Mouse (Mus musculus): ENCODE measurements at regions not wholly inside any gene's neighbourhood (a gene's known extent, or its start where the extent isn't known, plus 50 kb on each side); places are given as distances from the start of the nearest gene placed in this dataset.

GRCm38 (mm10) chr10:111736026-111736425 is 229.9 kb downstream of the Phlda1 start (continued):
- no peak for TF ChIP-seq E2F4 (IDR thresholded peaks at IDR 0.05; ENCODE audit: insufficient replicate concordance, low read depth, low read length)

- no peak for TF ChIP-seq SMC3 (IDR thresholded peaks at IDR 0.05; ENCODE audit: low read depth, low read length)
- no peak for TF ChIP-seq MAZ (IDR thresholded peaks at IDR 0.05; ENCODE audit: low read depth, low read length)
- TF ChIP-seq MEF2A (IDR thresholded peaks at IDR 0.05; ENCODE audit: borderline replicate concordance, low read depth, low read length): no peak
- no peak for TF ChIP-seq NRF1 (IDR thresholded peaks at IDR 0.05; ENCODE audit: low read depth, low read length)
- no peak for TF ChIP-seq POLR2A (IDR thresholded peaks at IDR 0.05; ENCODE audit: low read depth, low read length)
- no peak for TF ChIP-seq TCF12 (IDR thresholded peaks at IDR 0.05; ENCODE audit: low read depth, low read length)
- no peak for TF ChIP-seq NELFE (IDR thresholded peaks at IDR 0.05; ENCODE audit: low read depth, low read length)
- TF ChIP-seq E2F4 (IDR thresholded peaks at IDR 0.05; ENCODE audit: insufficient replicate concordance, low read depth, low read length): no peak
- TF ChIP-seq GABPA (IDR thresholded peaks at IDR 0.05; ENCODE audit: insufficient replicate concordance, low read depth, low read length): no peak
- TF ChIP-seq POLR2AphosphoS2 (IDR thresholded peaks at IDR 0.05; ENCODE audit: low read depth, low read length): no peak
- TF ChIP-seq MXI1 (IDR thresholded peaks at IDR 0.05; ENCODE audit: low read depth, low read length): no peak
- no peak for TF ChIP-seq RAD21 (IDR thresholded peaks at IDR 0.05; ENCODE audit: low read depth, low read length)
- TF ChIP-seq UBTF (IDR thresholded peaks at IDR 0.05; ENCODE audit: low read depth, low read length): no peak
- no peak for TF ChIP-seq SIN3A (IDR thresholded peaks at IDR 0.05; ENCODE audit: low read length)
- no peak for TF ChIP-seq BHLHE40 (IDR thresholded peaks at IDR 0.05; ENCODE audit: low read depth, low read length)
- TF ChIP-seq TBP (conservative IDR thresholded peaks at IDR 0.05; ENCODE audit: low read depth, low read length): no peak
- no peak for TF ChIP-seq ZKSCAN1 (IDR thresholded peaks at IDR 0.05; ENCODE audit: borderline replicate concordance, low read depth, low read length)
- no peak for TF ChIP-seq ZC3H11A (IDR thresholded peaks at IDR 0.05; ENCODE audit: low read depth, low read length)
- DNase-seq (ENCODE audit: extremely low read depth): no peak
- Histone ChIP-seq H3K36me3 (replicated peaks in 1 of 2; ENCODE audit: control insufficient read depth in 1 of 2, insufficient read depth in 1 of 2, low read length in 1 of 2) (no peaks in the 10 kb centered on the region), H3K9ac (ENCODE audit: insufficient read depth, low read depth) (no peak overlapping the region), H3K4me2 (ENCODE audit: insufficient read depth, low read depth, poor library complexity, severe bottlenecking) (no peak overlapping the region), H3K79me2 (replicated peaks; ENCODE audit: control insufficient read depth, extremely low read depth, insufficient read depth, poor library complexity, severe bottlenecking) (no peaks in the 10 kb centered on the region), H3K9me3 (replicated peaks; ENCODE audit: low read length) (no peaks in the 10 kb centered on the region), H3K4me1 (ENCODE audit: control insufficient read depth in 1 of 2, insufficient read depth in 2 of 2) (no peaks in the 10 kb centered on the region), H3K27ac (ENCODE audit: insufficient read depth, low read depth) (no peak overlapping the region), H3K27me3 (replicated peaks) (no peaks in the 10 kb centered on the region), H3K4me3 (replicated peaks in 1 of 3; ENCODE audit: low read depth in 2 of 3, low read length in 2 of 3, poor library complexity in 1 of 3) (no peak overlapping the region)
- dilution Hi-C loops (cut with MboI; ENCODE audit: extremely low pct_ligation_motif_present, extremely low pct_unique_long_range_greater_than_20kb, low sequenced_read_pairs): no loop called here
- in situ Hi-C loops (cut with MboI; ENCODE audit: low pct_ligation_motif_present, low pct_unique_long_range_greater_than_20kb, low sequenced_read_pairs): loop anchor here (25.0 kb wide), 1 partner anchor 227 kb away; the partner anchor contains the start of gene Phlda1
Measured at GRCm38 (mm10) chr10:111739471-111740138, 232.9 kb upstream of the Krr1 start.
